Comparison of ENCODE assay signal across 8 mouse cellular contexts in genomic region chr10:93311576-93311975, GRCm38 (mm10). TPM values are rescaled to one million over a fixed set of nuclear protein-coding genes. Genes with fewer than 3 reads are reported as not detected.
DNase-seq lines count a peak whose midpoint lies in the region; ATAC-seq and TF ChIP-seq lines count a peak whose summit lies in the region.

No protein-coding gene starts in this region.

- H3K36me3 ChIP-seq in heart, embryonic 11.5 days (ENCODE audit: control insufficient read depth, insufficient read depth, low read length): no peaks in the 10 kb centered on the region
- H3K36me3 ChIP-seq in ES-Bruce4 (ENCODE audit: control insufficient read depth, insufficient read depth, low read length, poor library complexity, severe bottlenecking): no peaks in the 10 kb centered on the region
- no peaks in the 10 kb centered on the region for H3K36me3 ChIP-seq in hindbrain, embryonic 14.5 days (replicated peaks; ENCODE audit: control insufficient read depth, insufficient read depth)
- H3K36me3 ChIP-seq in midbrain, embryonic 14.5 days (ENCODE audit: control insufficient read depth, insufficient read depth, low read length): no peaks in the 10 kb centered on the region

- intact Hi-C loops in heart, postnatal 10 days (cut with DNase I): no loop called here

- H3K9me3 ChIP-seq in heart, embryonic 11.5 days (replicated peaks; ENCODE audit: control insufficient read depth, low read length): no peaks in the 10 kb centered on the region
- H3K9me3 ChIP-seq in ES-Bruce4 (replicated peaks; ENCODE audit: control insufficient read depth, insufficient read depth, low read length, poor library complexity, severe bottlenecking): no peaks in the 10 kb centered on the region
- 0 out of 2 replicates have a peak, but pooled peaks cover 5% of the 10 kb centered on the region for H3K9me3 ChIP-seq in hindbrain, embryonic 14.5 days (ENCODE audit: control insufficient read depth, low read length)
- no peaks in the 10 kb centered on the region for H3K9me3 ChIP-seq in midbrain, embryonic 14.5 days (ENCODE audit: control insufficient read depth, low read length)

- H3K4me1 ChIP-seq in heart, embryonic 11.5 days (ENCODE audit: control insufficient read depth, insufficient read depth, low read length): no peaks in the 10 kb centered on the region
- no peaks in the 10 kb centered on the region for H3K4me1 ChIP-seq in ES-Bruce4 (ENCODE audit: control insufficient read depth, insufficient read depth, low read length)
- peaks cover 8% of the 10 kb centered on the region for H3K4me1 ChIP-seq in hindbrain, embryonic 14.5 days (replicated peaks; ENCODE audit: control insufficient read depth, insufficient read depth, low read length)
- peaks cover 3% of the 10 kb centered on the region; the same call in 1 of the 2 replicates for H3K4me1 ChIP-seq in midbrain, embryonic 14.5 days (ENCODE audit: control insufficient read depth, insufficient read depth, low read length)

- no peak for TF ChIP-seq POLR2A in ES-Bruce4 (IDR thresholded peaks at IDR 0.05; ENCODE audit: insufficient read depth, low read length)

- peak overlapping the region; percentile 94 for H3K4me2 ChIP-seq in heart, embryonic 11.5 days
- H3K4me2 ChIP-seq in hindbrain, embryonic 14.5 days (replicated peaks): peak overlapping the region; percentile 99
- H3K4me2 ChIP-seq in midbrain, embryonic 14.5 days (ENCODE audit: low read length): peak overlapping the region; percentile 90

- no peak for DNase-seq in heart, postnatal 10 days
- DNase-seq in hindbrain, embryonic 14.5 days (ENCODE audit: low spot score): no peak
- no peak for DNase-seq in midbrain, embryonic 14.5 days
- DNase-seq in MN1 (ENCODE audit: low spot score): no peak
- DNase-seq in frontal cortex, postnatal 14 days (ENCODE audit: low spot score in 2 of 2): no peak

- 14% methylated on average over 4 of the region's 4 CpGs for WGBS in heart, embryonic 11.5 days (ENCODE audit: insufficient replicate concordance)
- WGBS in hindbrain, embryonic 14.5 days: 7% methylated on average over 4 of the region's 4 CpGs
- WGBS in midbrain, embryonic 14.5 days: 5% methylated on average over 4 of the region's 4 CpGs

- H3K27me3 ChIP-seq in heart, embryonic 11.5 days (ENCODE audit: control insufficient read depth, insufficient read depth, low read length): no peaks in the 10 kb centered on the region
- H3K27me3 ChIP-seq in ES-Bruce4 (ENCODE audit: control insufficient read depth, insufficient read depth, low read length, poor library complexity, severe bottlenecking): no peaks in the 10 kb centered on the region
- peaks cover 8% of the 10 kb centered on the region; the same call in 1 of the 2 replicates for H3K27me3 ChIP-seq in hindbrain, embryonic 14.5 days (ENCODE audit: control insufficient read depth, insufficient read depth, low read length)
- H3K27me3 ChIP-seq in midbrain, embryonic 14.5 days (ENCODE audit: control insufficient read depth, insufficient read depth, low read length): peaks cover 6% of the 10 kb centered on the region; the same call in 1 of the 2 replicates

- ATAC-seq in heart, embryonic 11.5 days (replicated peaks; ENCODE audit: insufficient number of reproducible peaks, low FRiP score, low TSS enrichment): no peak
- ATAC-seq in hindbrain, embryonic 14.5 days (ENCODE audit: low FRiP score): no peak
- no peak for ATAC-seq in midbrain, embryonic 14.5 days (ENCODE audit: low FRiP score, low TSS enrichment)
- no peak for ATAC-seq in CD4-positive, CD25-positive, alpha-beta regulatory T cell, adult 4 months

- no peak overlapping the region for H3K4me3 ChIP-seq in heart, embryonic 11.5 days (ENCODE audit: low read depth, low read length)
- H3K4me3 ChIP-seq in ES-Bruce4 (ENCODE audit: low read depth, low read length): no peak overlapping the region
- H3K4me3 ChIP-seq in hindbrain, embryonic 14.5 days (replicated peaks; ENCODE audit: low read length): peak overlapping the region; percentile 60; the same call in 1 of the 2 replicates
- H3K4me3 ChIP-seq in midbrain, embryonic 14.5 days (replicated peaks; ENCODE audit: low read depth, low read length): peak overlapping the region; percentile 47; the same call in 1 of the 2 replicates

- TF ChIP-seq EP300 in ES-Bruce4 (IDR thresholded peaks at IDR 0.05; ENCODE audit: insufficient read depth, low read depth, low read length): no peak

- H3K27ac ChIP-seq in heart, embryonic 11.5 days (ENCODE audit: low read depth, low read length): peak overlapping the region; percentile 97
- no peak overlapping the region for H3K27ac ChIP-seq in ES-Bruce4 (ENCODE audit: insufficient read depth, low read length)
- H3K27ac ChIP-seq in hindbrain, embryonic 14.5 days: no peak overlapping the region
- no peak overlapping the region for H3K27ac ChIP-seq in midbrain, embryonic 14.5 days (replicated peaks; ENCODE audit: low read depth, low read length)

- no peak for TF ChIP-seq CTCF in ES-Bruce4 (IDR thresholded peaks at IDR 0.05; ENCODE audit: low read depth, low read length)

- no peak overlapping the region for H3K9ac ChIP-seq in heart, embryonic 11.5 days (ENCODE audit: low read depth, low read length)
- peak overlapping the region; percentile 90; the same call in 1 of the 2 replicates for H3K9ac ChIP-seq in ES-Bruce4 (ENCODE audit: low read depth, poor library complexity, severe bottlenecking)
- no peak overlapping the region for H3K9ac ChIP-seq in hindbrain, embryonic 14.5 days
- no peak overlapping the region for H3K9ac ChIP-seq in midbrain, embryonic 14.5 days (replicated peaks; ENCODE audit: low read length)

RNA-seq across cellular contexts. Expression of gene Elk3, which starts 0.6 kb away (rescaled TPM):
- 39.9 and 42.1 TPM in 2 replicates for polyA plus RNA-seq in heart, embryonic 11.5 days (2014; fragmentation: Nextera tagmentation; extraction: Ambion mirVana)
- total RNA-seq in heart, postnatal 10 days (2021): 100 to 1,000 TPM; 106 to 115 TPM
- 11.0 and 11.9 TPM in 2 replicates for polyA plus RNA-seq in ES-Bruce4 (2011; ENCODE audit: insufficient read depth, insufficient read length, low read depth, missing spikeins)
- polyA plus RNA-seq in hindbrain, embryonic 14.5 days (2014; fragmentation: Nextera tagmentation; extraction: Ambion mirVana): 7.9 and 11.3 TPM in 2 replicates
- 4.4 and 8.8 TPM in 2 replicates for polyA plus RNA-seq in midbrain, embryonic 14.5 days (2014; fragmentation: Nextera tagmentation; extraction: Ambion mirVana)
- 10 to 100 TPM; 26.0 to 26.3 TPM for polyA plus RNA-seq in CD4-positive, CD25-positive, alpha-beta regulatory T cell, adult 4 months (2017; shearing (Covaris generic))

Comparison
In these comparisons a context has a peak if more than half of its experiments do, and no peak if none do; other contexts are left out.
1. H3K4me3 ChIP-seq: peak in hindbrain, embryonic 14.5 days (single experiment) and midbrain, embryonic 14.5 days (single experiment); none in heart, embryonic 11.5 days (single experiment) and ES-Bruce4 (single experiment).
2. Peak in every context shown above with its lines, with median percentiles within 50 percentile points of each other: H3K4me2 ChIP-seq.